Mouse (Mus musculus): ENCODE measurements at regions not wholly inside any gene's neighbourhood (a gene's known extent, or its start where the extent isn't known, plus 50 kb on each side); places are given as distances from the start of the nearest gene placed in this dataset.
A peak's percentile ranks its signal among the peaks of the same experiment; 100 is the strongest.

GRCm38 (mm10) chr7:95250651-95251050, 920.4 kb upstream of the Tenm4 start:
- TF ChIP-seq CTCF (IDR thresholded peaks at IDR 0.05; ENCODE audit: low read depth) = no peak
- DNase-seq (peak; percentile 28), ATAC-seq (ENCODE audit: insufficient read depth) (no peak)
- Histone ChIP-seq H3K36me3 (ENCODE audit: insufficient read depth) (no peaks in the 10 kb centered on the region), H3K4me2 (no peak overlapping the region), H3K4me3 (ENCODE audit: low read depth, low read length) (no peak overlapping the region), H3K9ac (no peak overlapping the region), H3K27ac (ENCODE audit: low read depth) (no peak overlapping the region), H3K27me3 (ENCODE audit: insufficient read depth, low read length) (no peaks in the 10 kb centered on the region), H3K4me1 (ENCODE audit: insufficient read depth) (no peaks in the 10 kb centered on the region), H3K9me3 (ENCODE audit: low read depth, low read length) (no peaks in the 10 kb centered on the region)

- peak; percentile 38; the same call in 1 of the 2 replicates for ATAC-seq (ENCODE audit: insufficient read depth)
- Histone ChIP-seq H3K4me2 (no peak overlapping the region), H3K9ac (no peak overlapping the region), H3K27me3 (ENCODE audit: insufficient read depth, low read length) (no peaks in the 10 kb centered on the region), H3K27ac (ENCODE audit: low read depth) (no peak overlapping the region), H3K4me3 (ENCODE audit: low read depth, low read length) (no peak overlapping the region), H3K4me1 (ENCODE audit: insufficient read depth) (no peaks in the 10 kb centered on the region), H3K36me3 (ENCODE audit: insufficient read depth) (no peaks in the 10 kb centered on the region), H3K9me3 (ENCODE audit: low read depth, low read length) (no peaks in the 10 kb centered on the region)
- no peak for TF ChIP-seq CTCF (IDR thresholded peaks at IDR 0.05; ENCODE audit: low read depth)
- DNase-seq = peak; percentile 27
- 41% methylated on average over 5 of the region's 5 CpGs for WGBS
These were observed 917.0 kb upstream of the Tenm4 start for GRCm38 (mm10) chr7:95253862-95254545.

- Histone ChIP-seq H3K9me3 (ENCODE audit: low read depth, low read length) (no peaks in the 10 kb centered on the region), H3K9ac (no peak overlapping the region), H3K27me3 (ENCODE audit: insufficient read depth, low read length) (no peaks in the 10 kb centered on the region), H3K36me3 (ENCODE audit: insufficient read depth) (no peaks in the 10 kb centered on the region), H3K27ac (ENCODE audit: low read depth) (no peak overlapping the region), H3K4me1 (ENCODE audit: insufficient read depth) (no peaks in the 10 kb centered on the region), H3K4me2 (no peak overlapping the region), H3K4me3 (ENCODE audit: low read depth, low read length) (no peak overlapping the region)
- DNase-seq (no peak), ATAC-seq (ENCODE audit: insufficient read depth) (no peak)
- 53% methylated on average over 3 of the region's 3 CpGs for WGBS
- TF ChIP-seq CTCF (IDR thresholded peaks at IDR 0.05; ENCODE audit: low read depth) = no peak
These were observed 916.1 kb upstream of the Tenm4 start for GRCm38 (mm10) chr7:95254913-95255312.

GRCm38 (mm10) chr7:95255699-95256098, 915.3 kb upstream of the Tenm4 start:
- H3K9me3 ChIP-seq (ENCODE audit: low read depth, low read length) = no peaks in the 10 kb centered on the region
- H3K27ac ChIP-seq (ENCODE audit: low read depth) = no peak overlapping the region
- H3K4me2 ChIP-seq = no peak overlapping the region
- no peaks in the 10 kb centered on the region for H3K4me1 ChIP-seq (ENCODE audit: insufficient read depth)
- ATAC-seq (ENCODE audit: insufficient read depth) = no peak
- no peak overlapping the region for H3K4me3 ChIP-seq (ENCODE audit: low read depth, low read length)
- TF ChIP-seq CTCF (IDR thresholded peaks at IDR 0.05; ENCODE audit: low read depth) = no peak
- no peak for DNase-seq
- no peak overlapping the region for H3K9ac ChIP-seq
- H3K36me3 ChIP-seq (ENCODE audit: insufficient read depth) = no peaks in the 10 kb centered on the region
- H3K27me3 ChIP-seq (ENCODE audit: insufficient read depth, low read length) = no peaks in the 10 kb centered on the region

- Histone ChIP-seq H3K4me2 (no peak overlapping the region), H3K9ac (no peak overlapping the region), H3K36me3 (ENCODE audit: insufficient read depth) (no peaks in the 10 kb centered on the region), H3K9me3 (ENCODE audit: low read depth, low read length) (no peaks in the 10 kb centered on the region), H3K27me3 (ENCODE audit: insufficient read depth, low read length) (no peaks in the 10 kb centered on the region), H3K4me1 (ENCODE audit: insufficient read depth) (no peaks in the 10 kb centered on the region), H3K27ac (ENCODE audit: low read depth) (no peak overlapping the region), H3K4me3 (ENCODE audit: low read depth, low read length) (no peak overlapping the region)
- ATAC-seq (ENCODE audit: insufficient read depth) = no peak
- WGBS = 67% methylated on average over 3 of the region's 3 CpGs
- DNase-seq = no peak
- TF ChIP-seq CTCF (IDR thresholded peaks at IDR 0.05; ENCODE audit: low read depth) = no peak
These were observed 908.1 kb upstream of the Tenm4 start for GRCm38 (mm10) chr7:95262942-95263341.

GRCm38 (mm10) chr7:95277237-95277636, 893.8 kb upstream of the Tenm4 start:
- no peaks in the 10 kb centered on the region for H3K4me1 ChIP-seq (ENCODE audit: insufficient read depth)
- no peaks in the 10 kb centered on the region for H3K36me3 ChIP-seq (ENCODE audit: insufficient read depth)
- H3K4me2 ChIP-seq = no peak overlapping the region
- H3K27me3 ChIP-seq (ENCODE audit: insufficient read depth, low read length) = no peaks in the 10 kb centered on the region
- DNase-seq = no peak
- no peak for TF ChIP-seq CTCF (IDR thresholded peaks at IDR 0.05; ENCODE audit: low read depth)
- H3K9ac ChIP-seq = no peak overlapping the region
- H3K4me3 ChIP-seq (ENCODE audit: low read depth, low read length) = no peak overlapping the region
- no peak overlapping the region for H3K27ac ChIP-seq (ENCODE audit: low read depth)
- no peaks in the 10 kb centered on the region for H3K9me3 ChIP-seq (ENCODE audit: low read depth, low read length)
- ATAC-seq (ENCODE audit: insufficient read depth) = no peak
- WGBS = 87% methylated on average over 1 of the region's 1 CpGs

GRCm38 (mm10) chr7:95313667-95314066, 857.4 kb upstream of the Tenm4 start:
- ATAC-seq (ENCODE audit: insufficient read depth) (no peak), DNase-seq (no peak)
- H3K9me3 ChIP-seq (ENCODE audit: low read depth, low read length) = no peaks in the 10 kb centered on the region
- 69% methylated on average over 1 of the region's 1 CpGs for WGBS
- H3K36me3 ChIP-seq (ENCODE audit: insufficient read depth) = no peaks in the 10 kb centered on the region
- TF ChIP-seq CTCF (IDR thresholded peaks at IDR 0.05; ENCODE audit: low read depth) = no peak
- H3K27ac ChIP-seq (ENCODE audit: low read depth) = no peak overlapping the region
- H3K4me1 ChIP-seq (ENCODE audit: insufficient read depth) = no peaks in the 10 kb centered on the region
- no peak overlapping the region for H3K9ac ChIP-seq
- H3K4me2 ChIP-seq = no peak overlapping the region
- H3K4me3 ChIP-seq (ENCODE audit: low read depth, low read length) = no peak overlapping the region
- H3K27me3 ChIP-seq (ENCODE audit: insufficient read depth, low read length) = no peaks in the 10 kb centered on the region

GRCm38 (mm10) chr7:95323084-95323483, 848.0 kb upstream of the Tenm4 start:
- WGBS = 65% methylated on average over 3 of the region's 3 CpGs
- DNase-seq = no peak
- no peaks in the 10 kb centered on the region for H3K36me3 ChIP-seq (ENCODE audit: insufficient read depth)
- no peak overlapping the region for H3K27ac ChIP-seq (ENCODE audit: low read depth)
- no peaks in the 10 kb centered on the region for H3K4me1 ChIP-seq (ENCODE audit: insufficient read depth)
- no peaks in the 10 kb centered on the region for H3K27me3 ChIP-seq (ENCODE audit: insufficient read depth, low read length)
- no peak for TF ChIP-seq CTCF (IDR thresholded peaks at IDR 0.05; ENCODE audit: low read depth)
- no peak for ATAC-seq (ENCODE audit: insufficient read depth)
- no peak overlapping the region for H3K4me3 ChIP-seq (ENCODE audit: low read depth, low read length)
- H3K9ac ChIP-seq = no peak overlapping the region
- H3K4me2 ChIP-seq = no peak overlapping the region
- H3K9me3 ChIP-seq (ENCODE audit: low read depth, low read length) = no peaks in the 10 kb centered on the region
